Mouse (Mus musculus) limb, embryonic 11.5 days (tissue): Measurements from ENCODE around the gene Cog7. TPM values are rescaled to one million over a fixed set of nuclear protein-coding genes. Genes with fewer than 3 reads are reported as not detected.

ENCODE experiments used
- ATAC-seq: fragments of 200-750 bp; cut with Nextera tagmentation; 2 replicates; pipeline ENCODE4 v1.8.0; 2017; ENCODE audit warnings: low read depth; ENCODE audit not compliant: insufficient number of reproducible peaks, low FRiP score, low TSS enrichment
- DNase-seq: peaks from one replicate; pipeline ENCODE4 v3.0.0-alpha.2; 2015; ENCODE audit warnings: low spot score
- H3K27ac ChIP-seq: fragments of 300-500 bp; sonication (generic); replicated peaks from 2 replicates; pipeline ENCODE4 v1.5.1; 2014; ENCODE audit warnings: low read depth, mild to moderate bottlenecking, low read length
- H3K27me3 ChIP-seq: fragments of 300-500 bp; sonication (generic); 2 replicates; pipeline ENCODE4 v1.6.1; 2014; ENCODE audit warnings: mild to moderate bottlenecking, low read length, mixed read lengths; ENCODE audit not compliant: control insufficient read depth, insufficient read depth
- H3K36me3 ChIP-seq: fragments of 300-500 bp; sonication (generic); 2 replicates; pipeline ENCODE4 v1.6.1; 2014; ENCODE audit warnings: mild to moderate bottlenecking, low read length, moderate library complexity, mixed read lengths; ENCODE audit not compliant: control insufficient read depth, insufficient read depth
- H3K4me1 ChIP-seq: fragments of 300-500 bp; sonication (generic); 2 replicates; pipeline ENCODE4 v1.6.1; 2014; ENCODE audit warnings: low read length, mixed read lengths; ENCODE audit not compliant: control insufficient read depth, insufficient read depth
- H3K4me2 ChIP-seq: fragments of 300-500 bp; sonication (generic); 2 replicates; pipeline ENCODE4 v1.6.1; 2014; ENCODE audit warnings: low read depth, mild to moderate bottlenecking, moderate library complexity; ENCODE audit not compliant: severe bottlenecking
- H3K4me3 ChIP-seq: fragments of 300-500 bp; sonication (generic); 2 replicates; pipeline ENCODE4 v1.5.1; 2014; ENCODE audit warnings: low read depth, low read length
- H3K9ac ChIP-seq: fragments of 300-500 bp; sonication (generic); 2 replicates; pipeline ENCODE4 v1.6.1; 2014; ENCODE audit warnings: mild to moderate bottlenecking, low read length
- H3K9me3 ChIP-seq: fragments of 300-500 bp; sonication (generic); 2 replicates; pipeline ENCODE4 v1.6.1; 2016; ENCODE audit warnings: low read length; ENCODE audit not compliant: control insufficient read depth
- WGBS: fragments of 180-500 bp; shearing (Covaris S2); extraction: QIAGEN DNeasy Blood & Tissue Kit; methylation state at CpG from one replicate; pipeline ENCODE4 v1.1.7; 2014; 5-methylcytosine and 5-hydroxymethylcytosine counted together
- polyA plus RNA-seq: library from polyadenylated mRNA; unstranded; fragments of >200 nt; fragmentation: Nextera tagmentation; extraction: Ambion mirVana; gene quantifications from 2 replicates; pipeline ENCODE4 v1.2.1, GENCODE M21; 2014

Cog7 gene
- polyA plus RNA-seq, 1 experiment from 2014 or later: 20.8 TPM

- H3K27ac ChIP-seq: no peak overlapping the region
- H3K4me2 ChIP-seq: no peak overlapping the region
- H3K36me3 ChIP-seq: no peaks in the 10 kb centered on the region
- no peaks in the 10 kb centered on the region for H3K27me3 ChIP-seq
- no peak overlapping the region for H3K9ac ChIP-seq
- no peaks in the 10 kb centered on the region for H3K4me1 ChIP-seq
- H3K9me3 ChIP-seq: no peaks in the 10 kb centered on the region
- ATAC-seq (no peak), DNase-seq (peak; percentile 30)
- 18% methylated on average over 7 of the region's 7 CpGs for WGBS
- H3K4me3 ChIP-seq: no peak overlapping the region
Observed at GRCm38 (mm10) chr7:121899940-121900339, 81.6 kb downstream of the Cog7 start.

- Histone ChIP-seq H3K4me3 (no peak overlapping the region), H3K9me3 (no peaks in the 10 kb centered on the region), H3K4me2 (no peak overlapping the region), H3K9ac (no peak overlapping the region), H3K27me3 (no peaks in the 10 kb centered on the region), H3K27ac (no peak overlapping the region), H3K36me3 (no peaks in the 10 kb centered on the region), H3K4me1 (no peaks in the 10 kb centered on the region)
- WGBS: 8% methylated on average over 14 of the region's 14 CpGs
- ATAC-seq: no peak
- DNase-seq: peak; percentile 78
Observed at GRCm38 (mm10) chr7:121899311-121899710, 82.2 kb downstream of the Cog7 start.

DNA sequence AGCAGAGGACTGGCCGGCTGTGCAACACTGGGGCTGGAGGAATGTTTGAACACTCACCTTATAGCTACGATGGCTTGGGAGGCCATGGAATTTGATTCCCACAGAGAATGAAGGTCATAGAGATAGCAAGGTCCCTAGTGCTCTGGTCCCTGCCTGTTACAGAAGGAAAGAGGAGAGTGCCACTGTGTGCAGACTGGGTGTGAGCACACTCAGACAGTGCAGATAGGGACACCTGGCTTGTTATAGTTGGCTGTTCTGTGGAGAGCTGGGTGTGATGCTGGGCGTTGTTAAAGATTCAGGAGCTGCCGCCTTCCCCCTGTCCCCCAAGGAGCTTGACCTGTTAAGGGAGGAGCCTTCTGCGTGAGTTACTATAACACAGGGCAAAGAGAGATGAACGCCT, 84.8 kb downstream of the Cog7 start:
- H3K4me2 ChIP-seq: no peak overlapping the region
- H3K27ac ChIP-seq: no peak overlapping the region
- H3K9me3 ChIP-seq: no peaks in the 10 kb centered on the region
- H3K36me3 ChIP-seq: no peaks in the 10 kb centered on the region
- 56% methylated on average over 6 of the region's 6 CpGs for WGBS
- H3K9ac ChIP-seq: no peak overlapping the region
- DNase-seq (no peak), ATAC-seq (no peak)
- no peaks in the 10 kb centered on the region for H3K4me1 ChIP-seq
- no peak overlapping the region for H3K4me3 ChIP-seq
- no peaks in the 10 kb centered on the region for H3K27me3 ChIP-seq

DNA sequence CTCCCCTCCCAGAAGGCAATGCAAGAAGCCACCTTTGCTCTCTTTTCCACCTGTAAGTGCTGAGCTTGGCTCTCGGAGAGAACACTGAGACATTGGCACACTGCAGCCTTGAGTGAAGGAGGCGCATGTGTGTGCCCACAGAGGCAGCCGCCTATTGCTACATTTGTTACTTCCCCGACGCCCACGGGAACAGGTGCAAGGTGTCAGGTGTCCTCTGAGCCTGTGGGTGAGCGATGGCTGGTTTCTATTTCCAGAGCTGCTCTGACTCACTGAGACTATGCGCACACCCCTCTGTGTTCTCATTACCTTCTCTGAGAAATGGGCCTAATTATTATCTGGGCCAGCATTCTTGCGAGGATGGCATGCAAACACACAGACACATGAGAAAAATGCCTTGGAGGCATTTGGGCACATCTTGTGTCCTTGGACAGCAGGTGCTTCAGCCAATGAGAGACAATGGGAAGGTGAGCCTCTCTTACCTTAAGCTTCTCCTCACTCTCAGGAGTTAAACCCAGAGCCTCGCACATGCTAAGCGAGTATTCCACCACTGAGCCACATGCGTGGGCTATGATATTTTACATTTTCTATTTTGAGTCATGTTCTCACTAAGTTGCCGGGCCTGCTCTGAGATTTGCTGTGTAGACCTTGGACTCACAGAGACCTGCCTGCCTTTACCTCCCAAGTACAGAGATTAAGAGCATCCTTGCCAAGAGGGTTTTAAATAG, 90.7 kb downstream of the Cog7 start:
- no peak overlapping the region for H3K4me3 ChIP-seq
- no peaks in the 10 kb centered on the region for H3K4me1 ChIP-seq
- DNase-seq: no peak
- WGBS: 91% methylated on average over 13 of the region's 13 CpGs
- H3K36me3 ChIP-seq: no peaks in the 10 kb centered on the region
- H3K9me3 ChIP-seq: no peaks in the 10 kb centered on the region
- ATAC-seq: no peak
- no peak overlapping the region for H3K9ac ChIP-seq
- no peaks in the 10 kb centered on the region for H3K27me3 ChIP-seq
- no peak overlapping the region for H3K27ac ChIP-seq
- no peak overlapping the region for H3K4me2 ChIP-seq

- Histone ChIP-seq H3K27ac (no peak overlapping the region), H3K4me3 (no peak overlapping the region), H3K4me1 (no peaks in the 10 kb centered on the region), H3K36me3 (no peaks in the 10 kb centered on the region), H3K9ac (no peak overlapping the region), H3K9me3 (no peaks in the 10 kb centered on the region), H3K27me3 (no peaks in the 10 kb centered on the region), H3K4me2 (no peak overlapping the region)
- 88% methylated on average over 4 of the region's 4 CpGs for WGBS
- DNase-seq (no peak), ATAC-seq (no peak)
Observed at GRCm38 (mm10) chr7:121880246-121880645, 101.3 kb downstream of the Cog7 start.

DNA sequence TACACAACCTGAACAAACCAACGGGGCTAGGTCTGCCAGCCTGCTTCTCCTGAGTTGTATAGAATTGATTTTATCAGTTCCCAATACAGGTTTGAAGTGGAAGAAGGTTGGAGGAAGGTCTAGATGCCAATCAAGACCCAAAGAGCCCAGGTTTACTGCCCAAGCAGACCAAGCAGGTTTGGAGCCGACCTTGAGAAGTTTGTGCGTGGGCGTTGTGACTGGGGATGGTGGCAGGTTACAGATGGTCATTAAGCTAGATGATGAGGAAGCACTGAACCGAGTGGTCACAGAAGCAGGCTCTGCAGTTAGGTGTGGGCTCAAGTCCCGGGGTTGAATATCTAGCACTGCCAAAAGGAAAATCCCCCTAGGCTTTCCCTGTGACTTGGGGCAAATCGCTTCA, 106.7 kb downstream of the Cog7 start:
- no peak overlapping the region for H3K4me3 ChIP-seq
- no peaks in the 10 kb centered on the region for H3K36me3 ChIP-seq
- no peaks in the 10 kb centered on the region for H3K27me3 ChIP-seq
- 82% methylated on average over 7 of the region's 7 CpGs for WGBS
- ATAC-seq (no peak), DNase-seq (no peak)
- H3K4me2 ChIP-seq: no peak overlapping the region
- H3K9me3 ChIP-seq: no peaks in the 10 kb centered on the region
- no peak overlapping the region for H3K27ac ChIP-seq
- no peaks in the 10 kb centered on the region for H3K4me1 ChIP-seq
- no peak overlapping the region for H3K9ac ChIP-seq

GRCm38 (mm10) chr7:121873998-121874397, 107.5 kb downstream of the Cog7 start:
- H3K27ac ChIP-seq: no peak overlapping the region
- H3K4me3 ChIP-seq: no peak overlapping the region
- no peak overlapping the region for H3K9ac ChIP-seq
- no peaks in the 10 kb centered on the region for H3K27me3 ChIP-seq
- H3K4me2 ChIP-seq: no peak overlapping the region
- 53% methylated on average over 3 of the region's 3 CpGs for WGBS
- no peaks in the 10 kb centered on the region for H3K9me3 ChIP-seq
- H3K36me3 ChIP-seq: no peaks in the 10 kb centered on the region
- ATAC-seq: no peak
- DNase-seq: no peak
- no peaks in the 10 kb centered on the region for H3K4me1 ChIP-seq

- Histone ChIP-seq H3K27me3 (no peaks in the 10 kb centered on the region), H3K4me3 (no peak overlapping the region), H3K27ac (no peak overlapping the region), H3K4me1 (no peaks in the 10 kb centered on the region), H3K36me3 (no peaks in the 10 kb centered on the region), H3K4me2 (no peak overlapping the region), H3K9me3 (no peaks in the 10 kb centered on the region), H3K9ac (no peak overlapping the region)
- WGBS: 74% methylated on average over 2 of the region's 3 CpGs
- DNase-seq (no peak), ATAC-seq (no peak)
Observed at GRCm38 (mm10) chr7:121871631-121872030, 109.9 kb downstream of the Cog7 start.
